Mouse (Mus musculus): ENCODE results near the gene Dhrs4.
A peak's percentile ranks its signal among the peaks of the same experiment; 100 is the strongest.

Dhrs4 gene

DNA sequence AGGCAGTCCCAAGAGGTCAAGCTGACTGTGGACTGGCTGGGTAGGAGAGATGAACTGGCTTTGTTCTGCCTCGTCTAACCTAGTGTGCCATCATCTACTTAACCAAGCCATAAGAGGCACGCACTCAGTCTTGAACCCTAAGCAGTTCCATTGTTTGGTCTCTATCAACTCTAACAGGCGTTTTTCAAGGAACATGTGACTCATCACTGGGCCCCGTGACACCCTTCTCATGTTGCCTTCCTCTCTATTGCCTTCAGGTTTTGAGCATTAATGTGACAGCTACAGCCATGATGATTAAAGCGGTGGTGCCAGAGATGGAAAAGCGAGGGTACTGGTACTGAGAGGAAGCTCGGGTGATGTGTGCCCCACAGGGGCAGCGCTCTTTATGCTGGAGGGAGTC is 8.3 kb downstream of the Dhrs4 start:
- DNase-seq (ENCODE audit: low spot score), result no peak

- DNase-seq (ENCODE audit: low spot score), result peak; percentile 87
These were observed 12.0 kb downstream of the Dhrs4 start, which contains the start of gene Carmil3 for GRCm38 (mm10) chr14:55490361-55491201. Carmil3 (plus strand) TSS chr14:55490651.

GRCm38 (mm10) chr14:55491291-55491833 is 12.8 kb downstream of the Dhrs4 start:
- DNase-seq (ENCODE audit: low spot score), result peak; percentile 66

- DNase-seq (ENCODE audit: low spot score), result no peak
These were observed 13.5 kb downstream of the Dhrs4 start for GRCm38 (mm10) chr14:55492103-55492502.

DNA sequence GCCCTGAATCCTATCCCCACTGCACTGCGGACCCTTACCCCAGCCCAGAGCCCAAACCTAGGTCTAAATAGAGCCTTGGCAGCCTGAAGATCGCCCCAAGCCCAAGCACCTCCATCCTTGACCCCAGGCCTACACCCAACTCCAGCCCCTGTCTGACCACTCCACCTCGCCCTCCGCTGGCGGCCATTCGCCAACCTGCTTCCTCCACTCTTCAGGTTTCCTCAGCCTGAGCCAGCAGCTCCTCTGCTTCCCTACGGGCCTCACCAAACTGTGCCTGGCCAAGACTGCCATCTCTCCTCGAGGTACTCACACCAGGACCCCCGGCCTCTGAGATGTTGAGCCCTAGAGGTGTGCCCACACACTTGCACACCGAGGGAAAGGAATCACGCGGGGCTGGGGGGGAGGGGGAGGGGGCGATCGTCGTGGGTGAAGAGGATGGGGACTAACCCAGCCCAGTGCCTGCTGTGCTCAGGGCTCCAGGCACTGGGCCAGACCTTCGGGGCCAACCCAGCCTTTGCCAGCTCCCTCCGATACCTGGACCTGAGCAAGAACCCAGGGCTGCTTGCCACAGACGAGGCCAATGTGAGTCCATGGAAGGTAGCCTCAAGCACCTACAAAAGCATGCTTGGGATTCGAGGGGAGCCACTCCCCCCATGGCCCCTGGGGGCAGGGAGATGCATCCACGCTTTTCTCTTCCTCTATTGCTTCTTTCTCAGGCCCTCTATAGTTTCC is 17.1 kb downstream of the Dhrs4 start:
- DNase-seq (ENCODE audit: low spot score), result no peak

DNA sequence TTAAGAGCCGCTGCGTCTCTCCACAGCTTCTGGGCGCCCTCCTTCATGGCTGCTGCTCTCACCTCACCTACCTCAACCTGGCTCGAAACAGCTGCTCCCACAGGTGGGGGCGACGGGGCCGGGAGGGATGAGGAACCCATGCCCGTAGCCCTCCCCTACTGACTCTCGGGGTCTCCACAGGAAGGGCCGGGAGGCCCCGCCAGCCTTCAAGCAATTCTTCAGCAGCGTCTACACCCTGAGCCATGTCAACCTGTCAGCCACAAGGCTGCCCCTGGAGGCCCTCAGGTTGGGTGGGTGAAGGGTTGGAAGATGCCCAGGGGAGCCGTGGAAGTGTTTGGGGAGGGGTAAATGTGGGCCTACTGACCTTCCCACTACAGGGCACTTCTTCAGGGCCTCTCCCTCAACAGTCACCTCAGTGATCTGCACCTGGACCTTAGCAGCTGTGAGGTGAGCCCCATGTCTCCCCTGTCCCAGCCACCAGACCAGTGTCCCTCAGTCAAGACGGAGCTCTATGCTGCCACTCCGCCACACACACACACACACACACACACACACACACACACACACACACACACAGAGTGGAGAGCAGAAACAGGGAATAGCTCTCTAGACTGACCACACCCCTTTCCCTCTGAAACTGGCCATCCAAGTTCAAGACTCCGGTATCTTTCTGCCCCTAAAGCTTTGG is 18.3 kb downstream of the Dhrs4 start:
- DNase-seq (ENCODE audit: low spot score), result no peak

DNA sequence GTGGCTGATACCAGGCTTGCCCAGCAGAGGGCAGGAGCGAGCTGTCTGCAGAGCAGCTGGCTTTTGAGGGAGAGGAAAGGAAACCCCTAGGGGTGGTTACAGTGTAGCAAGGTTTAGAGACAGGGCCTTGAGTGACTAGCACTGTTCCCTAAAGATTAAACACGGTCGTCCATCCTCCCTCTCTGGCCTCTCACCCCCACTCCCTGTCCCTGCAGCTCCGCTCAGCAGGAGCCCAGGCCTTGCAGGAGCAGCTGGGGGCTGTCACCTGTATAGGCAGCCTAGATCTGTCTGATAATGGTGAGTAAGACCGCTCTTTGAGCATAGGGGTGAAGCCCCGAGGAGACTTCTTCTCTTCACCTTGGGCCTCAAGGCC is 18.9 kb downstream of the Dhrs4 start:
- peak; percentile 85 for DNase-seq (ENCODE audit: low spot score)

GRCm38 (mm10) chr14:55505612-55506011 is 27.1 kb downstream of the Dhrs4 start:
- no peak for DNase-seq (ENCODE audit: low spot score)

- no peak for DNase-seq (ENCODE audit: low spot score)
These were observed 29.2 kb downstream of the Dhrs4 start for GRCm38 (mm10) chr14:55507801-55508200.

GRCm38 (mm10) chr14:55509540-55509939 is 31.0 kb downstream of the Dhrs4 start:
- DNase-seq (ENCODE audit: low spot score), result no peak

DNA sequence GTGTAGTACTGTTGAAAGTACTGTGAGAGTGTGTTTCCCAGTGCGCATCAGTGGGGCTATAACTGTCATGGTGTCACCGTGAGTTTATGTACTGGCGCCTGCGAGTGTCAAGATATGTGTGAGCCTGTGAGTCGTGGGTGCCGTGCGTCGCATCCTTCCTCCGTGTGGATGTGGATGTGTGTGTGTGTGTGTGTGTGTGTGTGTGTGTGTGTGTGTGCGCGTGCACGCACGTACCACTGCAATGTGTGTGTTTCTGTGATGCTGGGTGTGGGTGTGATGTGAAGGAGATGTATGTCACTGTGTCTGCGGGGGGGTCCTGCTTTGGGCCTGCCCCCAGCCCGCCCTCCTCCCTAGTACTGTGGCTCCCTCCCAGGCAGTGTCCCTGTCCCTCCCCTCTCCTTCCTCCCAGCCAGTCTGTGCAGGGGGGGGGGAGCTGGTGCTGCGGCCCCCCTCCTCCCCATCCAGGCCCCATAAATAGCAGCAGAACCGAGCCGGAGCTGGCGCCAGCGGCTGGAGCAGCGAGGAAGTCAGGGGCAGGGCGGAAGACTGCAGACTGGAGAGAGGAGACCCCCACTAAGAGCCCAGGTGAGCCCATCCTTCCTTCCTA is 31.7 kb downstream of the Dhrs4 start, which contains the start of gene Cpne6:
Gene Cpne6, plus strand, starts transcription at position 321 of the 607 bp plus-strand sequence.
- DNase-seq (ENCODE audit: low spot score), result peak; percentile 60

GRCm38 (mm10) chr14:55511037-55511436 is 32.5 kb downstream of the Dhrs4 start:
- peak; percentile 74 for DNase-seq (ENCODE audit: low spot score)

GRCm38 (mm10) chr14:55513927-55514326 is 35.4 kb downstream of the Dhrs4 start:
- DNase-seq (ENCODE audit: low spot score), result no peak

GRCm38 (mm10) chr14:55515846-55516245 is 37.3 kb downstream of the Dhrs4 start:
- DNase-seq (ENCODE audit: low spot score), result no peak

DNA sequence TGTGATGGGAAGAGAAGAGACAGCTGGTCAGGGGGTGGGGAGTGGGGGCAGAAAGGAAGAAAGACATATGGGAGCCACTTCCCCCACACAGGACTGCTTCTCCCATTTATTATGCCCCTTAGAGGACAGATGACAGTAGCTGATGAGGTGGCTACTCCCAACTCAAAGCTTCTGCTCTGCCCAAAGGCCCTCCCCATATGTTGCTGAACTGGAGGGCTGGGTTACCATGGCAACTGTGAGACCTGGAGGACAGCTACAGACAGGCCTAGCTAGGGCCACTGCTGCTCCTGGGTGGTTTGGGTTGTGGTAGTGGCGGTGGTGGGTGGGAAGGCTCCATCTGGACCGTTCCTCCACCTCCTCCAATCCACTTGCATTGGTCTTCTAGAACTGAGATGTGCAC is 40.3 kb downstream of the Dhrs4 start:
- peak; percentile 71 for DNase-seq (ENCODE audit: low spot score)

DNA sequence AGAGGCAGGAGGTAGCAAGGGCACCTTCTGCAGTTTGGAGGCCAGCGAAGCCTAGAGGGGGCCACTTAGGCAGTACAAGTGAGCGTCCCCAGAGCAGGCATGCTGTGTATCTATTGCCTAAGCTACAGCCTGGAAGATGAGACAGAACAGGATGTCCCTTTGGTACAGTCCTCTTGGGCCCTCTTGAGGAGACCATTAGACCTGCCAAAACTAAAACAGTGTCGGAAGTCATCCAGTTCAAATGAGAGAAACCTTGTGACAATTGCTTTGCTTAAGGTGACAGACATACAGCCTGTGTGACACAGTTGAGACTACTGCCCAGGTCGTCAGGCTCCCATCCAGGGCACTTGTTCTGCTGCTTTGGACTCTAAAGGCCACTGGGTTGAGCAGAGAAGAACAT is 41.0 kb downstream of the Dhrs4 start:
- DNase-seq (ENCODE audit: low spot score), result no peak

DNA sequence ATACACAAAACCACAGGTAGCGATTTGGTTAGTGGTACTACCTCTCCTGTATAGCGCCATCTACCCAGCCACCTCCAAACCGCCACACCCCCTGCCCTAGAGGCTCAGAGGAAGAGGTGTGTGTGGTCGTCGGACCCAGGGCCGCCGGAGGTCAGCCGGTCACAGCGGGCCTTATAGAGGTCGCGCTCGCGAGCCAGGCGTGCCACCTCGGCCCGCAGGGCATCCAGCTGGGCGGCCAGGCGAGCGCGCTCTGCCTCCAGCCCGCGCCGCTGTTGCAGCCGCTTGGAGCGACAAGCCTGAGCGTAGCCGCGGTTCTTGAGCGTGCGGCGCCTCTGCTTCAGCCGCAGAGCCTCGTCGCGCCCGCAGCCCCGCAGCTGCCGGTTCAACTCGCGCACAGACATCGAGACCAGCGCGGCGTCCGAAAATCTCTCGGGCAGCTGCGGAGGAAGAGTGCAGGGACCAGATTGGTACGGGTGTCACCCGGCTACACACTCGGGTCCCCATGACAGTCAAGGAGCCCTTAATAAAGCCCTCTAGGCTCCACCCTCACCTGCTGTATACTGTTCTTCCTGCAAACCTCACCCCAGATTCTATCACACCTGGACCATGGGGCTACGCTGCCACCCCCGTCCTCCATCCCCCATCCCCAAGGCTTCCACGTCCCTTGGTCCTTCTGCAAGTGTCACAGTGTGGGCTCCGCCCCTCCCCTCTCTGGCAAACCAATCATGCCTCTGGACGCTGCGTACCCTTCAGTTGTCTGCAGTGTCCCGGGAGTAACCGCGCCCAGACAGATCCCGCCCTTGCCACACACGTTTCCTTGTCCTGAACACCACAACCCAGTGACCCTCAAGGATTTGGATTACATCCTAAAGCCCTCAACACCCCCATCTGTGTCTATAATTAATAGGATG is 42.1 kb downstream of the Dhrs4 start:
- DNase-seq (ENCODE audit: low spot score), result no peak

- DNase-seq (ENCODE audit: low spot score), result no peak
These were observed 45.5 kb downstream of the Dhrs4 start for GRCm38 (mm10) chr14:55524062-55524461.

- DNase-seq (ENCODE audit: low spot score), result no peak
These were observed 46.2 kb downstream of the Dhrs4 start, which contains the start of gene Nrl for GRCm38 (mm10) chr14:55524785-55525184. Nrl (minus strand) TSS chr14:55524981.

DNA sequence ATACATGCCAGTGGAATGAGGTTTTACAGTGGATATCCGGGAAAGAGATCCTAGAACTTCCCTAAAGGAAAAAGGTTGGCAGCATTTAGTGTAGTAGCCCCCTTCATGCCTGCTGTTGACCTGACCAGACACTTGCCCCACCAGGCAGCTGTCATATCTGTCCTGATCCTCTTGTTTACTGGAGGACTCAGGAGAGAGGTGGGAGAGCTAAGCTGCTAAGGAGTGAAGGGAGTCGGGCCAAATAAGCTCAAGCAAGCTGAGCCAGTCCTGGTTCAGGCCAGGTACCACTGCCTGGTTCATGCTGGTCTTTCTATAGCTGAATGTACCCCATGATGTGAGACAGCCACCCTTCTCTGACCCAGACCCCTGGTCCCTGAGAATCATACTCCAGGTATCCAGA is 48.1 kb downstream of the Dhrs4 start:
- no peak for DNase-seq (ENCODE audit: low spot score)

DNA sequence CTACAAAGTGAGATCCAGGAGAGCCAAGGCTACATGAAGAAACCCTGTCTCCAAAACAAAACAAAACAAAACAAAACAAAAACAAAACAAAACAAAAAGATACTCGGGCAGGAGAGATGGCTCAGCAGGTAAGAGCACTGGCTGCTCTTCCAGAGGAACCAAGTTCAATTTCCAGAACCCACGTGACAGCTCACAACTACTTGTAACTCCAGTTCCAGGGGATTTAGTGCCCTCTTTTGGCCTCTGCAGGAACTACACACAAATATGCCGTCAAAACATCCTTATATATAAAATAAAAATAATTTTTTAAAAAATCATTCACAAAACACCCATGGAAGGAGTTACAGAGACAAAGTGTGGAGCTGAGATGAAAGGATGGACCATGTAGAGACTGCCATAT is 49.4 kb downstream of the Dhrs4 start:
- DNase-seq (ENCODE audit: low spot score), result no peak

Data from layer of hippocampus, adult 11-12 months (tissue).